Mouse (Mus musculus) MEL (cell line): Measurements from ENCODE around the gene Ppp1r10. TPM values are rescaled to one million over a fixed set of nuclear protein-coding genes. Genes with fewer than 3 reads are reported as not detected.
A peak's percentile ranks its signal among the peaks of the same experiment; 100 is the strongest.

ENCODE experiments used
- DNase-seq: peaks from one replicate; pipeline ENCODE4 v3.0.0; 2011; ENCODE audit warnings: low read depth, low spot score
- H3K27ac ChIP-seq: 2 replicates; pipeline ENCODE4 v1.5.1; 2012; ENCODE audit warnings: low read depth, mild to moderate bottlenecking, control low read depth, low read length, moderate library complexity; ENCODE audit not compliant: control insufficient read depth
- H3K27me3 ChIP-seq, 2 experiments: fragments of 150-350 bp in 1 of 2; sonication (generic) in 1 of 2; 2 replicates each; pipeline ENCODE4 v1.6.1; 2012; ENCODE audit warnings: low read length in 2 of 2, mild to moderate bottlenecking in 2 of 2, improper control_type of control experiment in 1 of 2, moderate library complexity in 1 of 2; ENCODE audit not compliant: insufficient read depth in 2 of 2, control insufficient read depth in 1 of 2
- H3K36me3 ChIP-seq, 2 experiments: 2 replicates each; pipeline ENCODE4 v1.6.1; 2012 to 2014; ENCODE audit warnings: low read length in 2 of 2, improper control_type of control experiment in 1 of 2, inconsistent platforms in 1 of 2, mild to moderate bottlenecking in 1 of 2; ENCODE audit not compliant: insufficient read depth in 2 of 2, control insufficient read depth in 1 of 2
- H3K4me1 ChIP-seq, 2 experiments: fragments of 150-350 bp in 1 of 2; sonication (generic) in 1 of 2; 2 replicates each; pipeline ENCODE4 v1.6.1; 2012; ENCODE audit warnings: low read length in 2 of 2, improper control_type of control experiment in 1 of 2, mild to moderate bottlenecking in 1 of 2; ENCODE audit not compliant: insufficient read depth in 2 of 2, control insufficient read depth in 1 of 2
- H3K4me3 ChIP-seq, 2 experiments: fragments of 150-350 bp in 1 of 2; sonication (generic) in 1 of 2; 2 replicates each; pipeline ENCODE4 v1.5.1; 2012; ENCODE audit warnings: low read depth in 2 of 2, low read length in 2 of 2, mild to moderate bottlenecking in 2 of 2, moderate library complexity in 2 of 2, control low read depth in 1 of 2, improper control_type of control experiment in 1 of 2; ENCODE audit not compliant: control insufficient read depth in 1 of 2, insufficient read depth in 1 of 2
- H3K79me2 ChIP-seq: 2 replicates; pipeline ENCODE4 v1.6.1; 2012; ENCODE audit warnings: mild to moderate bottlenecking, low read length, moderate library complexity; ENCODE audit not compliant: control insufficient read depth, poor library complexity, insufficient read depth
- H3K9ac ChIP-seq: 2 replicates; pipeline ENCODE4 v1.6.1; 2012; ENCODE audit warnings: low read depth, mild to moderate bottlenecking, control low read depth, low read length, moderate library complexity; ENCODE audit not compliant: control insufficient read depth, poor library complexity, severe bottlenecking
- H3K9me3 ChIP-seq: fragments of 150-350 bp; sonication (generic); replicated peaks from 2 replicates; pipeline ENCODE4 v1.6.1; 2012; ENCODE audit warnings: mild to moderate bottlenecking, low read length, improper control_type of control experiment, moderate library complexity; ENCODE audit not compliant: insufficient read depth
- CHD2 ChIP-seq: IDR thresholded peaks from 2 replicates; pipeline ENCODE4 v1.6.1; 2011; ENCODE audit warnings: low read length, improper control_type of control experiment
- CTCF ChIP-seq, 3 experiments: IDR thresholded peaks in 2 of 3; conservative IDR thresholded peaks in 1 of 3; 2 replicates each; pipeline ENCODE4 v1.5.1; 2011 to 2012; ENCODE audit warnings: low read length in 3 of 3, low read depth in 2 of 3, mild to moderate bottlenecking in 2 of 3, improper control_type of control experiment in 1 of 3, inconsistent platforms in 1 of 3, mixed read lengths in 1 of 3, moderate library complexity in 1 of 3; ENCODE audit not compliant: control insufficient read depth in 1 of 3, insufficient read depth in 1 of 3, poor library complexity in 1 of 3, severe bottlenecking in 1 of 3
- E2F4 ChIP-seq: IDR thresholded peaks from 2 replicates; pipeline ENCODE4 v1.6.1; 2011; ENCODE audit warnings: low read depth, low read length, improper control_type of control experiment, borderline replicate concordance
- ELF1 ChIP-seq: IDR thresholded peaks from 2 replicates; pipeline ENCODE4 v1.6.1; 2014; ENCODE audit warnings: low read depth, mild to moderate bottlenecking, inconsistent platforms, low read length, improper control_type of control experiment, moderate library complexity
- EP300 ChIP-seq, 2 experiments: IDR thresholded peaks; 2 replicates each; pipeline ENCODE4 v1.6.1; 2011; ENCODE audit warnings: improper control_type of control experiment in 2 of 2, low read length in 2 of 2, low read depth in 1 of 2, mild to moderate bottlenecking in 1 of 2
- ETS1 ChIP-seq: IDR thresholded peaks from 2 replicates; pipeline ENCODE4 v1.6.1; 2012; ENCODE audit warnings: low read depth, mild to moderate bottlenecking, inconsistent platforms, low read length, improper control_type of control experiment, moderate library complexity
- GABPA ChIP-seq: IDR thresholded peaks from 2 replicates; pipeline ENCODE4 v1.6.1; 2012; ENCODE audit warnings: low read depth, mild to moderate bottlenecking, inconsistent platforms, low read length, improper control_type of control experiment, moderate library complexity
- HCFC1 ChIP-seq: IDR thresholded peaks from 2 replicates; pipeline ENCODE4 v1.6.1; 2012; ENCODE audit warnings: low read depth, mild to moderate bottlenecking, inconsistent platforms, low read length, improper control_type of control experiment, moderate library complexity
- JUND ChIP-seq: IDR thresholded peaks from 2 replicates; pipeline ENCODE4 v1.6.1; 2011; ENCODE audit warnings: low read depth, mild to moderate bottlenecking, improper control_type of control experiment, low read length
- MAX ChIP-seq: IDR thresholded peaks from 2 replicates; pipeline ENCODE4 v1.6.1; 2011; ENCODE audit warnings: low read length, improper control_type of control experiment
- POLR2A ChIP-seq, 2 experiments: IDR thresholded peaks; 2 replicates each; pipeline ENCODE4 v1.6.1; 2011 to 2012; ENCODE audit warnings: low read length in 2 of 2, mild to moderate bottlenecking in 2 of 2, control low read depth in 1 of 2, improper control_type of control experiment in 1 of 2, low read depth in 1 of 2, moderate library complexity in 1 of 2; ENCODE audit not compliant: control insufficient read depth in 1 of 2, insufficient read depth in 1 of 2, poor library complexity in 1 of 2
- RAD21 ChIP-seq: IDR thresholded peaks from 2 replicates; pipeline ENCODE4 v1.6.1; 2011; ENCODE audit warnings: mild to moderate bottlenecking, low read depth, low read length, improper control_type of control experiment
- TAL1 ChIP-seq: IDR thresholded peaks from 2 replicates; pipeline ENCODE4 v1.6.1; 2012; ENCODE audit warnings: mild to moderate bottlenecking, inconsistent platforms, low read length, moderate library complexity, mixed read lengths
- TBP ChIP-seq: IDR thresholded peaks from 2 replicates; pipeline ENCODE4 v1.8.0; 2011; ENCODE audit warnings: low read depth, low read length, improper control_type of control experiment
- ZKSCAN1 ChIP-seq: IDR thresholded peaks from 2 replicates; pipeline ENCODE4 v1.6.1; 2012; ENCODE audit warnings: low read depth, mild to moderate bottlenecking, inconsistent platforms, low read length, improper control_type of control experiment, moderate library complexity
- ZMIZ1 ChIP-seq: IDR thresholded peaks from 2 replicates; pipeline ENCODE4 v1.6.1; 2012; ENCODE audit warnings: low read depth, mild to moderate bottlenecking, inconsistent platforms, low read length, improper control_type of control experiment, moderate library complexity
- polyA plus RNA-seq, 2 experiments: library from polyadenylated mRNA; stranded (reverse) in 1 of 2; unstranded in 1 of 2; fragments of >175 nt in 1 of 2; fragments of >200 nt in 1 of 2; gene quantifications; 2 replicates each; pipeline versions ENCODE4 v1.2.1 to v1.2.4; 2012; ENCODE audit warnings: low replicate concordance in 2 of 2, low read depth in 1 of 2; ENCODE audit not compliant: insufficient read length in 2 of 2, insufficient read depth in 1 of 2, missing spikeins in 1 of 2
- total RNA-seq: library from RNA; depleted of rRNA; stranded (reverse); fragments of 300-350 nt; gene quantifications from 2 replicates; pipeline ENCODE4 v1.2.3, GENCODE M21; 2012

Ppp1r10 gene
- total and polyA plus RNA-seq, 3 experiments, result 25.3 to 61.4 TPM; not detected in 1

DNA sequence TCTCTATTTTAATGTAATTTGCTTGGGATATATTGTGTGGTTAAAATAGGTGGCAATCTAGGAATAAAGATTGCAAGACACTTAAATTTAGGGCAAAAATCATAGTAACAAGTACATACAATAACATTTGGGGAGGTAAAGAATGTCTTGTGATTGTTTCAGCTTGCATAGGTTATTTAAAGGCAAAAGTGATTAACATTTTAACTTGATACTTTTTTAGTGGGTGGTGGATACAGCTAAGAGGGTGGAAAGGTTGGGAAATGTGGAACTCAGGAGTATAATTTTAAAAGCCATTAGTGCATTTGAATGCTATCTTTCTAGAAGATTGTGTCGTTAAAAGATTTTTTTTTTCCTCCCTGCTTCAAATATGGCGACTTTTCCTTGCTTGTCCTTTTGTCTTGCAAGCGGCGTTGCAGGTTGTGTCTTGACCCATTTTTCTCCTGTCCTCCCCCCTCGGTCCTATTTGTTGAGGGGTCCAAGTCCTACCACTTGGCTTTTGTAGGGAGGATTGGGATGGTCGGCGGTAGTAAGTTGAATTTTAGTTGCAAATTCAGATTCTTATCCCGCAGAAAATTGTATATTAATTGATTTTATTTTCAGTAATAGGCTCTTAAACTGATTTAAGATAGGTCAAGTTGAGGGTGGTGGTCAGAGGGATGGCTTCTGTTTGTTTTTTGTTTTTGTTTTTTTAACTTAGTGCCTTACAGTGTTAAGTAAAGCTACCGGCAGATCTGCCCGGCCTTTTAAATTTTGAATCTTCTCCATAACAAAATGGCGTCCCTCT lies 2.2 kb downstream of the Ppp1r10 start:
- TF ChIP-seq HCFC1, result no peak
- peak; percentile 10; the same call in 1 of the 2 replicates for TF ChIP-seq TBP
- TF ChIP-seq ELF1, result no peak
- TF ChIP-seq MAX, result no peak
- TF ChIP-seq CHD2, result no peak
- no peak for TF ChIP-seq ETS1
- TF ChIP-seq JUND, result no peak
- TF ChIP-seq EP300 (IDR thresholded peaks at IDR 0.05; ENCODE audit: low read depth in 1 of 2, low read length in 2 of 2), result no peak
- TF ChIP-seq E2F4, result no peak
- TF ChIP-seq POLR2A (IDR thresholded peaks at IDR 0.05; ENCODE audit: control insufficient read depth in 1 of 2, insufficient read depth in 1 of 2, low read depth in 1 of 2, low read length in 2 of 2, poor library complexity in 1 of 2), result peak; percentile 44 to 53; a peak in 2 of 4 replicates
- TF ChIP-seq ZMIZ1, result no peak
- TF ChIP-seq GABPA, result no peak
- no peak for TF ChIP-seq RAD21
- no peak for TF ChIP-seq CTCF (IDR thresholded peaks at IDR 0.05 in 2 of 3, conservative IDR thresholded peaks at IDR 0.05 in 1 of 3; ENCODE audit: control insufficient read depth in 1 of 3, insufficient read depth in 1 of 3, low read depth in 2 of 3, low read length in 3 of 3, poor library complexity in 1 of 3, severe bottlenecking in 1 of 3)
- TF ChIP-seq ZKSCAN1, result no peak

DNA sequence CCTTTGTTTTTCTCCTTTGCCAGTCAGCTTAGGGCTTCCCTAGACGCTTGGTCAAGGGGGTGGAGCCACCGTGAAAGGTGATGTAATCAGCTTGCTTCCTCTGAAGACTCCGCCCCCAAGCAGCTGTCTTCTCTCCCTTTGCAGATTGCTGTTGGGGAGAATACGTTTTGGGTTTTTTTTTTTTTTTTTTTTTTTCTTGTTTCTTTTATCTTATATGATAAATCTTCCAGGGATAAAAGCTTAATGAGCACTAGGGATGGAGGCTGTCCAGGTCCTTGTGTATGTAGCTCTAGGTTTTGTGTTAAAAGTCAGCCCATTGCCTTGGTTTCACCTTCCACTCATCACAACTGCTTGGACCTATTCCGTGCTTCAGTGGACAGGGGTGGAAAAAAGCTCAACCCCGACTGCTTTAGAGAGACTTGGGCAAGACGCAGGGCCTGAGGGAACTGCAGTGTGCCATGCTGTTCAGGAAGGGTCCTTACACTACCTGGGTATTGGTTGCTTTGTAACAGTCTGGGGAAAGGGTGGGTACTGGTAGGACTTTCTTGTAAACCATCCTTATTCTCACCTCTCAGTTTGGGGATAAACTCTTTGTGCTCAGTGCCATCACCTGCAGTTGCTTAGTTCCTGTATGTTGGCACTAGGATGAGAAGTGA lies 3.0 kb downstream of the Ppp1r10 start:
- no peaks in the 10 kb centered on the region for H3K9me3 ChIP-seq
- peaks cover 0 to 52% of the 10 kb centered on the region in 2 experiments; a peak in 2 of 4 replicates for H3K36me3 ChIP-seq
- H3K79me2 ChIP-seq, result peaks cover 44% of the 10 kb centered on the region
- no peaks in the 10 kb centered on the region for H3K27me3 ChIP-seq
- H3K4me3 ChIP-seq, result peak overlapping the region; percentile 70 to 71
- H3K9ac ChIP-seq, result peak overlapping the region; percentile 97
- DNase-seq, result peak; percentile 98
- H3K4me1 ChIP-seq, result peaks cover 9 to 49% of the 10 kb centered on the region in 2 experiments
- TF ChIP-seq POLR2A (IDR thresholded peaks at IDR 0.05; ENCODE audit: control insufficient read depth in 1 of 2, insufficient read depth in 1 of 2, low read depth in 1 of 2, low read length in 2 of 2, poor library complexity in 1 of 2), result peak in 1 of 2 experiments; percentile 73; a peak in 1 of 4 replicates
- peak; percentile 30; the same call in 1 of the 2 replicates for TF ChIP-seq TAL1
- no peak for TF ChIP-seq RAD21
- H3K27ac ChIP-seq, result peak overlapping the region; percentile 99

More for the DNA sequence above, 2.2 kb downstream of the Ppp1r10 start:
- Histone ChIP-seq H3K27me3 (no peaks in the 10 kb centered on the region), H3K27ac (peak overlapping the region; percentile 99), H3K4me1 (peaks cover 9 to 43% of the 10 kb centered on the region in 2 experiments), H3K79me2 (peaks cover 47% of the 10 kb centered on the region), H3K9me3 (no peaks in the 10 kb centered on the region), H3K9ac (peak overlapping the region; percentile 97), H3K4me3 (peak overlapping the region; percentile 71 to 95), H3K36me3 (peaks cover 0 to 45% of the 10 kb centered on the region in 2 experiments; a peak in 2 of 4 replicates)
- DNase-seq, result peak; percentile 79
